Mouse (Mus musculus) common myeloid progenitor, adult 5-6 weeks (primary cell): ENCODE results near the gene C1ql3. TPM values are rescaled to one million over a fixed set of nuclear protein-coding genes. Genes with fewer than 3 reads are reported as not detected.

Source experiments
- ATAC-seq: replicated peaks from 2 replicates; pipeline ENCODE4 v1.8.0; 2016; ENCODE audit warnings: low read depth, mild to moderate bottlenecking, moderate TSS enrichment, inconsistent platforms; ENCODE audit not compliant: poor library complexity, severe bottlenecking
- total RNA-seq: library from RNA; stranded (forward); fragments of 200-1000, 187-1606 nt; gene quantifications from 2 replicates; pipeline ENCODE4 v1.2.3, GENCODE M21; 2017

C1ql3 gene
- total RNA-seq, 1 experiment from 2014 or later, result not detected

DNA sequence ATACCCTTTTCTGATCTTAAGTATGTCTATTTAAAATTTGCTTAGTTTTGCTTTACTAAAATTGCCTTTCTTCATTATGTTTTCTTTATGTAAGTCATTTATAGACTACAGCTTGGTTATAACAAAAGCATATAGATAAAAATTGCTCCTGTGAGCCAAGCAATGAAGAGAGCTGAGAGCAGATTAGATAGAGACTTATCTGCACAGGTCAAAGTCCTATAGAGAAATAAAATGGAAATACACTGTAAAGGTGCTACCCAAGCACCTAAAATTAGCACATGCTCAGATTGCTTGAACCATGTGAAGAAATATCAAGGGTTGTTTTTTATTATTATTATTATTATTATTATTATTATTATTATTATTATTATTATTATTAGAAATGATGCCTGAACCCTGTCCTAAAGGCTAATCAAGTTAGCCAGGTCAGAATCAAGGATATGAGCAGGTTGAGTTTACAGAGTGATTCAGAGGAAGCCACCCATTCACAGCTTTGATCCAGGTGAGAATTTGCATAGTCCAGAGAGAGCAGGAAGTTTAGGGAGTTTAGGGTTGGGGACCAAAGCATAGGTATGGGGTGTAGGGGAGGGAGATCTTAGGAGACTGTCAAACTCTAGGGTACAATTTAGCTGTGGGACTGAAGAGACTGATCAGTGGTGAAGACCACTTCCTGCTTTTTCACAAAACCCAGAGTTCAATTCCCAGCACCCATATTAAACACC, 54.7 kb downstream of the C1ql3 start:
- ATAC-seq, result no peak

Other genes with a start within 250 kb of the C1ql3 start
- 19.8 and 24.8 TPM in 2 replicates for gene Pter, start 87.8 kb downstream of the C1ql3 start, total RNA-seq